Mouse (Mus musculus): Measurements from ENCODE around the gene Glyctk.
"Not testable (repeated sequence)": the region's sequence is repeated elsewhere in the genome, so short reads cannot be mapped to it uniquely, and the experiment has no call there.

Glyctk gene

GRCm38 (mm10) chr9:106176769-106177168 lies 18.8 kb upstream of the Glyctk start:
- no peak for DNase-seq (ENCODE audit: low read depth, low spot score)

DNA sequence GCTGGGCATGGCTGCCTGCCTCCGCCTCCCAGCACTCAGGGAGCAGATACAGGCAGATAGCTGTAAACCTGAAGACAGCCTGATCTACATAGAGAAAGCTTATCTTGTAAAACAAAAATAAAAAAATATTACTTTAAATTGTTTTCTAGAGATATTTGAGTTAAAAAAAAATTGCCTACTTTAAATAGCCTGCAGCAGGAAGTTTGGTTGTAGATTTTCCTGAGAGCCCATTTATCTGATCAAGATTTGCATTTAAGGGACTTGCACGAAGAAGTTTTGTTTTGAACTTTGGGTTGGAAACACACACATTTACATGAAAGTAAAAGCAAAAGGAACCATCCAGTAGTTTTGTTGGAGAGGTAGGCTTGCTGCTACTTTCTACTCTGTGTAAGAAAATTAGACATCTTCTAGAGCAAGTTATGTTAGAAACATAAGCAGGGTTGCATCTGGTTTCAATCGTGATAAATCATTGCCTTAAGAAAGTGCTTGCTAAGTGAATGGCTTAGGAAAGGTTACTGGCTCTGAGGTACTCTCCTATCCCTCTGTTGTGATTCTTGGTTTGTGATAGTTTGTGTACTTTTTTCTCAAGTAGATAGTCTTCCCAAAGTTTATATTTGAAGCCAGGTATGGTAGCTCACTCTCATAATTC lies 17.7 kb upstream of the Glyctk start:
- no peak for DNase-seq (ENCODE audit: low read depth, low spot score)

DNA sequence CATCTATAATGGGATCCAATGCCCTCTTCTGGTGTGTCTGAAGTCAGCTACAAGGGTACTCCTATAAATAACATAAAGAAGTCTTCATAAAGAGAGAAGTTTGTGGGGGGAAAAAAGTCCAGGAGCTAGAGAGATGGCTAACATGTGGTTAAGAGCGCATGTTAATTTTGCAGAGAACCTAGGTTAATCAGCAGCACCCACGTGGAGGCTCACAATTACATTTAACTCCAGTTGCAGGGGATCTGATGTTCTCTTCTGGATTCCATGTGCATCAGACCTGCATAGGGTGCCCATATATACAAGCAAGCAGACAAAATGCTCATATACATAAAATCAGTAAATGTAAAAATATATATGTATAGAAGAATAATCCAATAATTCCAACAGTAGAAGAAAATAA lies 15.4 kb upstream of the Glyctk start:
- no peak for DNase-seq (ENCODE audit: low read depth, low spot score)

- no peak for DNase-seq (ENCODE audit: low read depth, low spot score)
Measured at GRCm38 (mm10) chr9:106172527-106172926, 14.6 kb upstream of the Glyctk start.

DNA sequence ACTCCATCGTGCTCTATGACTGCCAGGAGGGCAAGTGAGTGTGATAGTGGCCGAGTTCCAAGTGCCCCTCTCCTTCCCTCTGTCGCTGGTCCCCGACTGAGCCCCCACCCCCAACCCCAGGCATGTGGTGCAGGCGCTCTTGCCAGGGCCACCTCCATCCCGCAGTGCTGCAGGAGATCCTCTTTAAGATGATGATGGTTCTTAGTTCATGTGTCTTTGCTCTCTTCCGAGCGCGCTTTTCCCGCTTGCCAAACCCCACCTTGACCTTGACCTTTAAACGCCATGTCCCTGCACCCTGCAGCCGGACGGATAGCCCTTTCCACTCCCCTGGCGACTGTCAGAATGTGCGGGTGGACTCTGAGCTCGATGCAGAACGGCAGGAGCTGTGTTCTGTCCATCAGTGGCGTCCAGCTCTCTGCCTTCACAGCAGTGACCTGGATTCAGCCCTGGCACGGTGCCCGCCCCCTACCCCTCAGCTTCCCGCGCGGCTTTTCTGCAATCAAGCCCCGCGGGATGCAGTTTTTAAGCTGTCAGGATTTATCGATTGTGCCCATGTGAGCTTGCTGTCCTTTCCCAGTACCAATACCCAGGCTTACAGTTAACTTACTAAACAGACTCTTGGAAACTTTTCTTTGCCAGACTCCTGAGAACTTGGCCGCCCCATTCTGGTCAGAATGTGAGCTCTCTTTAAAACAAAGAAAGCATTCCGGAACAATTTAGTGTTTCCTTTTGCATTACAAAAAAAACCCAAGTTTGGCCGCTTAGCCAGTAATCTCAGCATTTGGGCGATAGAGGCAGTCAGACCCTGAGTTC lies 13.6 kb upstream of the Glyctk start:
- peak; percentile 87 for DNase-seq (ENCODE audit: low read depth, low spot score)

GRCm38 (mm10) chr9:106170556-106171345 lies 12.8 kb upstream of the Glyctk start, which contains the start of gene Wdr82:
Wdr82 (plus strand) TSS chr9:106170928.
- peak; percentile 97 for DNase-seq (ENCODE audit: low read depth, low spot score)

GRCm38 (mm10) chr9:106169917-106170316 lies 12.0 kb upstream of the Glyctk start:
- DNase-seq (ENCODE audit: low read depth, low spot score) = no peak

GRCm38 (mm10) chr9:106169006-106169405 lies 11.1 kb upstream of the Glyctk start:
- DNase-seq (ENCODE audit: low read depth, low spot score) = not testable (repeated sequence)

GRCm38 (mm10) chr9:106167703-106168102 lies 9.8 kb upstream of the Glyctk start:
- peak; percentile 81 for DNase-seq (ENCODE audit: low read depth, low spot score)

GRCm38 (mm10) chr9:106167241-106167640 lies 9.3 kb upstream of the Glyctk start:
- DNase-seq (ENCODE audit: low read depth, low spot score) = peak; percentile 82

DNA sequence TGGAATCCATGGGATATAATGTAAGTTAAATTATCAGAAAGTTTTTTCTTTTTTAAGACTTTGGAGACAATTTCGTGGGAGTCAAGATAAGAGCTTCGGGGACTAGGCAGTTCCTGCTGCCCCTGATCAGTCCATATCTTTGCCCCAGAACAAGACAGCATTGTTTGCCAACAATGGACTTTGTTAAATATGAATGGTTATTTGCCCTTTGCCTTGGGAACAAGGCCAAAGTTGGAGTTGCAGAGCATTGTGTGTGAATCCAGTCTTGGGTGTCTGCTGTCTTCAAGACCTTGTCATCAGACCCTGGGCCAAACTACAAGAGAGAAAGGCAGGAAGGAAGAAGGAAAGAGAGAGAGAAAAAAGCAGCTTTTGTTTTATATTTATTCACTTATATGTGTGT lies 8.8 kb upstream of the Glyctk start:
- no peak for DNase-seq (ENCODE audit: low read depth, low spot score)

- DNase-seq (ENCODE audit: low read depth, low spot score) = no peak
Measured at GRCm38 (mm10) chr9:106160426-106160825, 2.5 kb upstream of the Glyctk start.

- DNase-seq (ENCODE audit: low read depth, low spot score) = peak; percentile 92
Measured at GRCm38 (mm10) chr9:106159784-106160301, 1.9 kb upstream of the Glyctk start.

DNA sequence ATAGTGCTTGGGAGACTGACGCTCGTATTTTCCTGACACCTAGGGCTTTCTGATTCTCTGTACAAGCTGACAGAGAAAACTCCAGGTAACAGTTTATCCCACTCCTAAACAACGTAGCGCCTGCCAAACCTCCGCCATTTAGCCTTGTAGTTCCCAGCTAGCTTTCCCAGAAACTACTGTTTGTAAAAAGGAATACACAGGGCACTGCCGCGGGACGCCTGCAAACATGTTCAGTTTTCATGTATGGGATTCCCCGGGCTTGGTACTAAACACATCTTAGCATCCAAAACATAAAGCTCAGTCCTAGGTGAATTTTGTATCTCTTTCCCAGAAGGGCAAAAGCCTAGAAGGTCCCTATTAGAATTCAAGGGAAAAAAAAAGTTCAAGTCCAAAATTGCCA lies 1.3 kb upstream of the Glyctk start:
- DNase-seq (ENCODE audit: low read depth, low spot score) = no peak

GRCm38 (mm10) chr9:106157623-106157925 lies 364 bp downstream of the Glyctk start:
- no peak for DNase-seq (ENCODE audit: low read depth, low spot score)

DNA sequence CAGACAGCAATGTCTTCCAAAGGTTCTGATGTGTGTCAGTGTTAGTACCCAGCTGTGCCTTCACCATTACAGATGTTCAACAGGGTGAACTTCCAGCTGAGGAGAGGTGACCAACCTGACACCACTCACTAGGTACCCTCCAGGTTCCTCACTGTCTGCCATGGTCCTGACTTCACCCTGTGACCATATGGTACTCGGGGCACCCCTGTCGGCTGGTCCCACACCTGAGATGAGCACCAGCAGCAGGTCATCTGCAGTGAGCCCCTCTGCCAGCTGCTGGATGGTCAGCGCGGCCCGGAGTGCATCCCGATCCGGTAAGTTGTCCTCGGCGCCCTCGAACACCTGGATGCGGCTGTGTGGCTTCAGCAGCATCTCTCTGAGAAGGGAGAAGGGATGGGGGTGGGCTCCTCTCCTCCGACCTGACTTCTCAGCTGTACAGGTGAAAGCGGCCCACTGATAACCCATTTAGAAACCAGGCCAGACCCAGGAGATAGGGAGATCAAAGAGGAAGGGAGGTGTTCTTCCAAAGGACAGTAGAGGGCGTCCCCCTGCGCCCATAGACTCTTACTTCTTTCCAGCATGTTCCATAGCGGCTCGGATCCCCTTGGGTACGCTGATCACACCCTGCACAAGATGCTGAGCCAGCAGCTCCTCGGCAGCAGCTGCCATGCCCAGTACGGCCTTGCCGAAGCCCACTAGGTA lies 866 bp downstream of the Glyctk start:
- DNase-seq (ENCODE audit: low read depth, low spot score) = no peak

- peak; percentile 85 for DNase-seq (ENCODE audit: low read depth, low spot score)
Measured at GRCm38 (mm10) chr9:106156419-106156818, 1.5 kb downstream of the Glyctk start.

DNA sequence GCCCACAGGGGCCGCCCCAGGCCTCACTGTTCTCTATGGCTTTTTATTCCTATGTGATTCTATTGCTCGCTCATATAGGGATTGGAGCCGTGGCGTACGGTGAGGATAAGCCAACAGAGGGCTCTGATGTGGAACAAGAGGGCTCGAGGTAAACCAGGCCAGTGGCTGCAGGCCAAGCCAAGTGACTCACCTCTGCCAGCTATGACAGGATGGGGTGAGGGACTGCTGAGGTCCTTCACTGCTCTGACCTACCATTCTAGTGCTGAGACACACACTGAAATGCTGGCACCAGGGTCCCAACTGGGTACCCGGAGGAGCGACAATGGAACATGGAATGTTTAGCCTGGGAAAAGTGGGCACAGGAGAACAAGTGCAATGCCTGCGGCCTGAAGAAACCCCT lies 3.8 kb downstream of the Glyctk start:
- DNase-seq (ENCODE audit: low read depth, low spot score) = no peak

- no peak for DNase-seq (ENCODE audit: low read depth, low spot score)
Measured at GRCm38 (mm10) chr9:106149399-106149754, 8.6 kb downstream of the Glyctk start.

- DNase-seq (ENCODE audit: low read depth, low spot score) = no peak
Measured at GRCm38 (mm10) chr9:106148541-106149398, 9.2 kb downstream of the Glyctk start.
